Comparison of ENCODE assay signal across 8 mouse cellular contexts in genomic region chr19:42086166-42086565, GRCm38 (mm10). TPM values are rescaled to one million over a fixed set of nuclear protein-coding genes. Genes with fewer than 3 reads are reported as not detected.
DNase-seq lines count a peak whose midpoint lies in the region; ATAC-seq and TF ChIP-seq lines count a peak whose summit lies in the region.

Morn4 (minus strand) TSS chr19:42086357.

- peak within 1 kb of the TSS; percentile 73 for H3K4me2 ChIP-seq in lung, embryonic 14.5 days

- TF ChIP-seq CTCF in lung, embryonic 14.5 days (IDR thresholded peaks at IDR 0.05; ENCODE audit: low read depth): no peak

- H3K9ac ChIP-seq in lung, embryonic 14.5 days: peak within 1 kb of the TSS; percentile 61

- H3K9me3 ChIP-seq in lung, embryonic 14.5 days (ENCODE audit: low read depth, low read length): no peaks in the 10 kb centered on the region

- DNase-seq in R1 (ENCODE audit: low read depth, low spot score): peak; percentile 97
- peak; percentile 90 for DNase-seq in cerebellum, adult 8-10 months
- peak; percentile 90 to 96 for DNase-seq in frontal cortex, adult 2 months (ENCODE audit: extremely low spot score in 1 of 2, low spot score in 1 of 2)
- DNase-seq in layer of hippocampus, adult 9-10 months (ENCODE audit: low spot score): peak; percentile 86
- DNase-seq in lung, embryonic 14.5 days: peak; percentile 96
- peak; percentile 86 for DNase-seq in ovary, postnatal 36 days (ENCODE audit: low spot score)
- DNase-seq in urinary bladder, postnatal 10 days (ENCODE audit: low spot score): peak; percentile 44

- no peaks in the 10 kb centered on the region; the same call in 1 of the 2 replicates for H3K4me1 ChIP-seq in lung, embryonic 14.5 days (ENCODE audit: insufficient read depth)

- no peaks in the 10 kb centered on the region for H3K36me3 ChIP-seq in lung, embryonic 14.5 days (ENCODE audit: insufficient read depth)

- H3K4me3 ChIP-seq in lung, embryonic 14.5 days (ENCODE audit: low read depth, low read length): peak within 1 kb of the TSS; percentile 68

- ATAC-seq in hematopoietic stem cell, adult 5-6 weeks (replicated peaks in 1 of 2; ENCODE audit: insufficient read depth in 1 of 2, low FRiP score in 2 of 2, low TSS enrichment in 1 of 2, low read depth in 1 of 2, poor library complexity in 2 of 2, severe bottlenecking in 2 of 2): peak; percentile 51 to 52
- ATAC-seq in lung, embryonic 14.5 days (ENCODE audit: insufficient read depth): peak; percentile 74

- no peak within 1 kb of the TSS for H3K27ac ChIP-seq in lung, embryonic 14.5 days (ENCODE audit: low read depth)

- H3K27me3 ChIP-seq in lung, embryonic 14.5 days (ENCODE audit: insufficient read depth, low read length): no peaks in the 10 kb centered on the region

- 0% methylated on average over 21 of the region's 21 CpGs for WGBS in lung, embryonic 14.5 days

RNA-seq across cellular contexts. Expression of gene Morn4, which starts in this region (rescaled TPM):
- 87.9 and 94.1 TPM in 2 replicates for polyA plus RNA-seq in frontal cortex, adult 2 months (2012; rRNA removed)
- 1.1 and 2.8 TPM in 2 replicates for total RNA-seq in hematopoietic stem cell, adult 5-6 weeks (2017)
- 24.8 and 25.0 TPM in 2 replicates for polyA plus RNA-seq in lung, embryonic 14.5 days (2014; fragmentation: Nextera tagmentation; extraction: Ambion mirVana)

Comparison
In these comparisons a context has a peak if more than half of its experiments do, and no peak if none do; other contexts are left out.
1. DNase-seq: peak in every context shown above with its lines; median percentile 97 in R1; 96 in lung, embryonic 14.5 days; 93 in frontal cortex, adult 2 months; 90 in cerebellum, adult 8-10 months; 86 in layer of hippocampus, adult 9-10 months; 86 in ovary, postnatal 36 days; 44 in urinary bladder, postnatal 10 days.